Mouse (Mus musculus): Measurements from ENCODE around the gene Pnpla2. TPM values are rescaled to one million over a fixed set of nuclear protein-coding genes. Genes with fewer than 3 reads are reported as not detected.

Gene Pnpla2
- polyA plus RNA-seq, 1 experiment from 2014 or later, result 45.7 TPM

DNA sequence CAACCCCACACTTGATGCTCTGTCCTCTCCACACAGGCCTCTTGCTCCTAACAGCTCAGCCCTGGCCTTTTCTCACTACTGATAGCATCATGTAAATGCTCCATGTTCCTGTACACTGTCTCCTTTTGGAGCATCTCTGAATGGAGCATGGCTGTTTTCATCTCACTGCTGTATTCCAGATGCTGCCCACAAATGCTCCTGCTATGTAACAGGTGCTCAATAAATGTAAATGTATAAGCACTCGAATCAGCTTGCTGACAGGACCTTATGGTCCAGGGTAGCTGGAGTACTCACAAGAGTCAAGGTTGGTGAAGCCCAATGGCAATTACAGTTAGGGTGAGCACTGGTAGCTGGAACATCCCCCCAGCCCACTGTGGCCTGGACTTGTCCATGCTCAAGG lies 16.2 kb downstream of the Pnpla2 start:
- Histone ChIP-seq H3K4me3 (no peak overlapping the region), H3K9me3 (no peaks in the 10 kb centered on the region), H3K27me3 (replicated peaks) (no peaks in the 10 kb centered on the region), H3K4me2 (no peak overlapping the region), H3K4me1 (peaks cover 60% of the 10 kb centered on the region), H3K36me3 (peaks cover 39% of the 10 kb centered on the region), H3K9ac (no peak overlapping the region), H3K27ac (replicated peaks) (no peak overlapping the region)
- WGBS, result 83% methylated on average over 1 of the region's 1 CpGs
- no peak for ATAC-seq (ENCODE audit: extremely low read depth, insufficient number of reproducible peaks, low FRiP score, low TSS enrichment)

DNA sequence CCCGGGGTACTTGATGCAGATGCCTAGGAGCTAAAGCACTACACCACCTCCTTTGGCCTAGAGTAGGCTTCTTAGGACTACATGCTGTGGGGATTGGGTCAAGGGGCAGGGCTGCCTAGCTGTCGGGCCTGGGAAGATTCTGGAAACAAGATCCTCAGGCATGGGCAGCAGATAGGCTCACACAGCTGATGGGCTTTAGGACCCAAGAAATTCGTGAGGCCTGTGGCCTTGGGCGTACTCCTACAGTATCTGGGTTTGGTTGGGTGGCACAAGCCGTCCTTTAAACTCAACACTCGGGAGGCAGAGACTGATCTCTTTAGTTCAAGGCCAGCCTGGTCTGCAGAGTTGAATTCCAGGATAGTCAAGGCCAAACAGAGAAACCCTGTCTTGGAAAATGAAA lies 17.2 kb downstream of the Pnpla2 start:
- no peak overlapping the region for H3K4me2 ChIP-seq
- no peaks in the 10 kb centered on the region for H3K27me3 ChIP-seq (replicated peaks)
- H3K9me3 ChIP-seq, result no peaks in the 10 kb centered on the region
- WGBS, result 79% methylated on average over 6 of the region's 6 CpGs
- H3K27ac ChIP-seq (replicated peaks), result no peak overlapping the region
- no peak overlapping the region for H3K9ac ChIP-seq
- peaks cover 60% of the 10 kb centered on the region for H3K4me1 ChIP-seq
- no peak overlapping the region for H3K4me3 ChIP-seq
- H3K36me3 ChIP-seq, result peaks cover 39% of the 10 kb centered on the region
- ATAC-seq (ENCODE audit: extremely low read depth, insufficient number of reproducible peaks, low FRiP score, low TSS enrichment), result no peak

DNA sequence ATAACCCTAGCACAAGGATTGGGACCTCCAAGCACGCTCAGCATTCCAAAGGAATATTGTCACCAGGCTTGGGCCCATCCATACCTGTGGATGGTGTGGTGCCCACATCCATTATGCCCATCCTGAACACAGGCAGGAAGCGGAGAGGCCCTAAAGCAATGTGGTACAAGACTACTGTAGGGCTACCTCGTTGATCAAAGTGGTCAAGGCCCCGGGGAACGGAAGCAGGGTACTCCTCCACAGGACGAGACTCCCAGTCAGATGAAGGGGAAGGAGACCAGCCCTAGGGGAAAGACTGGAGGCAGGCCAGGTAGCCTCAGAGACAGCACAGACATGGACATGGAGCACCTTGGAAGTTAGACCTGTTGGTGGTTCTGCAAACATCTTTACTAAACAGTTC lies 17.8 kb downstream of the Pnpla2 start:
- Histone ChIP-seq H3K4me2 (no peak overlapping the region), H3K27me3 (replicated peaks) (no peaks in the 10 kb centered on the region), H3K9ac (no peak overlapping the region), H3K4me1 (peaks cover 66% of the 10 kb centered on the region), H3K36me3 (peaks cover 39% of the 10 kb centered on the region), H3K27ac (replicated peaks) (no peak overlapping the region), H3K9me3 (no peaks in the 10 kb centered on the region), H3K4me3 (no peak overlapping the region)
- no peak for ATAC-seq (ENCODE audit: extremely low read depth, insufficient number of reproducible peaks, low FRiP score, low TSS enrichment)
- WGBS, result 88% methylated on average over 6 of the region's 6 CpGs

DNA sequence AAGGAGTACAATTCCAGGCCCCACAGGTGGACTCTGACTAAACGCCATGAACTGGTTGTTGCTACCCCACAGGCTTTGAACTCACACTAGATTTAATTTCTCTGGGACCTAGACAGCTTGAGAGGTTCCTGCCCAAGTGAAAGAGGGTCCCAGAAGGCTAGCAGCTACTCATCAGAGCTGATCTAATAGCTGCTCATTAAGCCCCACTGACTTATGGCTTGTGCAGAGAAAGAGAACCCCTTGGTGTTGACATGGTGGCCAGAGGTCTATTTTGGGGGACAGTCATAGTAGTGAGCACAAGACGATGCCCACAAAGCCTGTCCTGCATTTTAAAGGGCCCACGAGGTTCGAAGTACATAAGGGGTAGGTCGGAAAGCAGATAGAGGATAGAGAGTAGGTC lies 19.2 kb downstream of the Pnpla2 start:
- peak overlapping the region; percentile 95 for H3K4me2 ChIP-seq
- H3K9ac ChIP-seq, result peak overlapping the region; percentile 91
- WGBS, result 5% methylated on average over 5 of the region's 5 CpGs
- peaks cover 38% of the 10 kb centered on the region for H3K36me3 ChIP-seq
- peaks cover 61% of the 10 kb centered on the region for H3K4me1 ChIP-seq
- H3K9me3 ChIP-seq, result no peaks in the 10 kb centered on the region
- no peak for ATAC-seq (ENCODE audit: extremely low read depth, insufficient number of reproducible peaks, low FRiP score, low TSS enrichment)
- H3K4me3 ChIP-seq, result peak overlapping the region; percentile 88
- H3K27ac ChIP-seq (replicated peaks), result no peak overlapping the region
- no peaks in the 10 kb centered on the region for H3K27me3 ChIP-seq (replicated peaks)

DNA sequence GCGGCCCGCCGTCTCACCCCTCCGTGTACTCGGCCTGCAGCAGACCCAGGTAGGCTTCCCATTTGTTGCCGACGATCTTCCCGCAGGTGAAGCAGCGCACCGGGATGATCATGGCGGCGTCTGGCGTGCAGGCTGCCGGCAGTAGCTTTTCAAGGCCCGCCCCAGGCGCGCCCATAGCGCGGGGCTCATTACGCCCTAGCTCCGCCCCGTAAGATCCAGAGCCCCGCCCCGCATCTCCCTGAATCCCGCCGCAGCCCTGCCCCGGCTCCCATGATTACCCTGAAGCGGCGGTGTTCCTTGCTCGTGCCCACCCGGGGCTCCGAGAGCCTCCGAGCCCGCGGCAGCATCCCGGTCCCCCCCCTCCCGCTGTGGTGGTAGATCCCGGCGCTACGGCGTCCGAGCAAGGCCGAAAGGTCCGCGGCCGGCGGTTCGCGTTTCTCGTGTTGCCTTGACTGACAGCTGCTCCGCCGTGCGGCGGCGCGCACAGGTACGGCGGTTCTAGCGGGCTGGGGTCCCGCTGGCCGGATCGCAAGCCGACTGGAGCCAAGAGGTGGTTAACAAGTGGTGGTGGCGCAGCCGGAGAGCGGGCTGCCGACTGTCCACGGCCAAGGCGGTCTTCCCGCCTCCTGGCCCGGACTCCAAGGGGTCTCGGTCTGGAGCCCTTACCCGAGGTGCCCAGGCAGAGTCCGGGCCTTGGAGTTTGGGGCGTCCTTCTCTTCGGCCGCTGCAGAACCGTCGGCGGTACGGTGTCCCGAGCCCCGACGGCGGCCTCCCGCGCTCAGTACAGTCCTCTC lies 20.2 kb downstream of the Pnpla2 start, which contains the start of the genes Polr2l and Tspan4:
Gene Polr2l, minus strand, starts transcription at position 122 of the 794 bp plus-strand sequence.
Gene Tspan4, plus strand, starts transcription at position 230 of the 794 bp plus-strand sequence.
- Histone ChIP-seq H3K4me3 (peak within 1 kb of the TSS; percentile 88), H3K9ac (peak within 1 kb of the TSS; percentile 91), H3K36me3 (peaks cover 27% of the 10 kb centered on the region), H3K4me1 (peaks cover 51% of the 10 kb centered on the region), H3K27me3 (replicated peaks) (no peaks in the 10 kb centered on the region), H3K27ac (replicated peaks) (peak within 1 kb of the TSS; percentile 98), H3K4me2 (peak within 1 kb of the TSS; percentile 95), H3K9me3 (no peaks in the 10 kb centered on the region)
- peak; percentile 66 for ATAC-seq (ENCODE audit: extremely low read depth, insufficient number of reproducible peaks, low FRiP score, low TSS enrichment)
- whole genome bisulfite sequencing, result under 1% methylated on average over 87 of the region's 87 CpGs

DNA sequence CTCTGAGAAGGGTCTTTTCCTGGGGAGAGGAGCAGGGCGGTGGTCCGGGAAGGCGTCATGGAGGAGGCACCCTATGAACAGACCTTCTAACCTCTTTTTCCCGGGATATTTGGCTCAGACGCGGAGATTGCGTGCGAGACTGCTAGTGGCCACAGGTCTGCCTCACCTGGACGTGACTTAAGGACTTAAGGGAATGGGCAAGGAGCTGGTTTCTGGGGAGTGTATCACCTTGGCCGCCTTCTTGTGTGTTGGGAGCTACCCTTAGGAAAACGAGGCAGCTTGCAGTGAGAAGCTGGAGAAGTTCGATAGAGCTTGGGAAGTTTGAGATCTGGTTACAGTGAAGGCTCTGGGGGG lies 20.8 kb downstream of the Pnpla2 start:
- Histone ChIP-seq H3K9ac (peak overlapping the region; percentile 91), H3K9me3 (no peaks in the 10 kb centered on the region), H3K4me3 (peak overlapping the region; percentile 88), H3K27ac (replicated peaks) (peak overlapping the region; percentile 98), H3K4me2 (peak overlapping the region; percentile 95), H3K4me1 (peaks cover 54% of the 10 kb centered on the region), H3K27me3 (replicated peaks) (no peaks in the 10 kb centered on the region), H3K36me3 (peaks cover 22% of the 10 kb centered on the region)
- ATAC-seq (ENCODE audit: extremely low read depth, insufficient number of reproducible peaks, low FRiP score, low TSS enrichment), result no peak
- WGBS, result under 1% methylated on average over 12 of the region's 12 CpGs

DNA sequence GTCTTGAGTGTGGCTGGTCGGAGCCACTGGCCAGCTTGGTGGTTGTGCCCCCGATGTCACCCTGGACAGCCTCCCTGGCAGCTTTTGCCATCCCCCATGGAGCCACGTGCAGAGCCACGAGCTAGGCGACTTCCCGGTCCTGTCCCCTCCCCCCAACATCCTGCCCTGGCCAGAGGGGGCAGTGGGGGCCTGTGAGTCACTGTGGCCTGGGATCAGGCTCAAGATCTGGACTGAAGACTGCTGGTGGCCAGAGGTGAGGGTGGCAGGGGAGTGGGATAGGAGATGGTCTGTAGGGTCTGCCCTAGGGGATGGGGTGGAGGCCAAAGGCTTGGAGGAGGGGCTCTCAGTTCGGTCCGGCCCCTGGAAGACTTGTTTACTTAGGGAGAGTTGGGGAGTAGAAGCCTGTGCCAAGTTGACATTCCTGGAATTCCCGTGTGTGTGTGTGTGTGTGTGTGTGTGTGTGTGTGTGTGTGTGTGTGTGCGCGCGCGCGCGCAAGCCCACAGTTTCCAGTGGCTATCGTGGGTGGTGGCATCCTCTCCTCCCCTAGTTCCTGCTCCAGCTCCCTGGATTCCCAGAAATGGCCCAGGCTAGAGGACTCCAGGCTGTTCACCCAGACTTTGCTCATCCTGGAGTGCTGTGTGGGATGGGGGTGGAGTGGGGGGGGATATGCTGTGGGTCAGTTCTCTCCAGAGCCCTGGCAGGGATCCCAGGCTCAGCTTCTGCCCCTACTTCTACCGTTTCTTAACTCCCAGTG lies 21.4 kb downstream of the Pnpla2 start:
- Histone ChIP-seq H3K4me3 (peak overlapping the region; percentile 88), H3K4me2 (peak overlapping the region; percentile 95), H3K36me3 (peaks cover 15% of the 10 kb centered on the region), H3K4me1 (peaks cover 60% of the 10 kb centered on the region), H3K9ac (peak overlapping the region; percentile 91), H3K27me3 (replicated peaks) (no peaks in the 10 kb centered on the region), H3K27ac (replicated peaks) (peak overlapping the region; percentile 98), H3K9me3 (no peaks in the 10 kb centered on the region)
- 2% methylated on average over 17 of the region's 17 CpGs for WGBS
- ATAC-seq (ENCODE audit: extremely low read depth, insufficient number of reproducible peaks, low FRiP score, low TSS enrichment), result peak; percentile 47

DNA sequence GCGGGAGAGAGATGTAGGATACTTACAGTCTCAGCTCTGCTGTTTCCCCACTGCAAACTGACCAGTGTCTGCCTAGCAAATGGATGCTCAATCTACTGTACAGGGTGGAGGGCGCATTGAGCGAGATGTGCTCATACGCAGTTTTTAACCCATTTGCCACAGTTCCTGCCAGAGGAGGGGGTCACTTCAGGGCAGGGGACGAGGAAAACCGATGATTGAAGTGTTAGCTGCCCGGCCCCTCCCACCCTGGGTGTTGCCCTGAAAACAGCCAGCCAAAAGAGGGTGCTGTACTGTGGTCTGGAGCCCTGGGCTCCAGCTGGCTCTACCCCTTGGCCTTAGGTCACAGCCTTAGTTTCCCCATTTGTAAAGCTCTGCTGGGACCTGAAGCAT lies 22.0 kb downstream of the Pnpla2 start:
- peak overlapping the region; percentile 88 for H3K4me3 ChIP-seq
- no peaks in the 10 kb centered on the region for H3K9me3 ChIP-seq
- H3K27ac ChIP-seq (replicated peaks), result peak overlapping the region; percentile 98
- 12% methylated on average over 7 of the region's 7 CpGs for WGBS
- H3K4me1 ChIP-seq, result peaks cover 64% of the 10 kb centered on the region
- no peak for ATAC-seq (ENCODE audit: extremely low read depth, insufficient number of reproducible peaks, low FRiP score, low TSS enrichment)
- H3K9ac ChIP-seq, result peak overlapping the region; percentile 91
- peaks cover 10% of the 10 kb centered on the region for H3K36me3 ChIP-seq
- peaks cover under 1% of the 10 kb centered on the region; the same call in 1 of the 2 replicates for H3K27me3 ChIP-seq (replicated peaks)
- peak overlapping the region; percentile 95 for H3K4me2 ChIP-seq

DNA sequence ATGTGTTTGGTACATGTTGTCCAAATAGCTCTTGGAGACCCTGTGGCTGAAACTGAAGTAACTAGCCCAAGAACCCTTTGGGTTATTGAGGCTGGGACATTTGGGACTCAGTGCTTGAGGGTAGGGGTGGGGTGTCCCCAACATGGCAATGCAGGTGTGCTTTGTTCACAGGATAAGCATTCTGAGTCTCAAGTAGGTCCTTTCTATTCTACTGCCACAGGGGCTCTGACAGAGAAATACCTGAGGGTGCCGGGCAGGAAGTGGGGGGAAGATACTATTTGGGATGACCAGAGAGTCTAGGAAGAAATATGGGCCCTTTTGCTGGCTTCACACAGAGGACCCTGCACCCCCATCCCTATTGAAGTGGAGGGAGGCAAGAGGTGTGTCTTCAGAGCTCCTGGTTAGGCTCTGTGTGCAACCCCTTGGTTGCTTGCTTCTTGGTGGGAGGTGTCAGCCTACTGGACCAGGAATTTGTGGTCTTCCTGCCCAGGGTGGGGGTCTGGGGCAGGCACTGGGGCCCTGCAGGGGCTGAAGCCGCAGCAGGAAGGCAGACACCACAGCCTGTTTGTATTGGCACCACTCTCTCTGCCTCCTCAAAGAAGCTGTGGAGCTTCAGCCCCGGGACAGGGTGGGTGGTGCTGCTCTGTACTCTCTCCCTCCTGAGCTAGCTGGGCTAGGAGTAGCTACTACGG lies 22.7 kb downstream of the Pnpla2 start:
- Histone ChIP-seq H3K27ac (replicated peaks) (peak overlapping the region; percentile 98), H3K4me2 (peak overlapping the region; percentile 95), H3K9ac (peak overlapping the region; percentile 91), H3K4me1 (peaks cover 69% of the 10 kb centered on the region), H3K9me3 (no peaks in the 10 kb centered on the region), H3K36me3 (peaks cover 2% of the 10 kb centered on the region), H3K4me3 (peak overlapping the region; percentile 88), H3K27me3 (replicated peaks) (peaks cover 8% of the 10 kb centered on the region)
- ATAC-seq (ENCODE audit: extremely low read depth, insufficient number of reproducible peaks, low FRiP score, low TSS enrichment), result no peak
- 36% methylated on average over 4 of the region's 4 CpGs for WGBS

DNA sequence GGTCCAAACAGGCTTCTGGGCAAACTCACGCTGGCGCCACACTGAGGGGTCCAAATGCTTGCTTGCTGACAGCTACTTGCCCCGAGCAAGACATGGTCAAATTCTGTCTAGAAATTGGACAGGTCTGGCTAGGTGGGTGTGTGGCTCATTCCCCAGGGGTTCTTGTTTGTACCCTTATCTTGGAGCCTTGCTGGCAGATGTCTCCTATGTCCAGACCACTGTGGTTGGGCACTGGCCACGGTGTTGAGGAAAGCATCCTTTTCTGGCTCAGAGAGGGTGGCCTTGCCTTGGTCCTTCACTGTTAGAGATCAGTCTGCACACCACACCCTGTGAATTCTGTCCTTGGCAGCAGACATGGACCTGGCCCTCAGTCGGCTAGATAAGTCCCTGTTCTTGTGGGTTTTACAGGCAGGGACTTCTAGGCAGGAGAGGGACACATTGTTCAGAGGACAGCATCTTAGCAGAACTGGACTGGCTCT lies 23.3 kb downstream of the Pnpla2 start:
- WGBS, result 43% methylated on average over 5 of the region's 5 CpGs

More for the DNA sequence above, 23.3 kb downstream of the Pnpla2 start:
- Histone ChIP-seq H3K9ac (peak overlapping the region; percentile 62), H3K36me3 (no peaks in the 10 kb centered on the region), H3K4me1 (peaks cover 67% of the 10 kb centered on the region), H3K27ac (replicated peaks) (peak overlapping the region; percentile 98), H3K27me3 (replicated peaks) (peaks cover 13% of the 10 kb centered on the region), H3K4me3 (0 out of 2 replicates have a peak overlapping the region, but pooled peaks have one; percentile 88), H3K4me2 (peak overlapping the region; percentile 95), H3K9me3 (no peaks in the 10 kb centered on the region)
- no peak for ATAC-seq (ENCODE audit: extremely low read depth, insufficient number of reproducible peaks, low FRiP score, low TSS enrichment)
